Mouse (Mus musculus) ES-E14 (cell line): ENCODE measurements around the gene Ppfia1.

Source experiments
- HCFC1 ChIP-seq: IDR thresholded peaks from 2 replicates; pipeline ENCODE4 v1.6.1; 2012; ENCODE audit warnings: low read length, inconsistent platforms, borderline replicate concordance; ENCODE audit not compliant: insufficient read depth
- MAFK ChIP-seq: IDR thresholded peaks from 2 replicates; pipeline ENCODE4 v1.6.1; 2014; ENCODE audit warnings: mild to moderate bottlenecking, low read depth, low read length, inconsistent platforms; ENCODE audit not compliant: insufficient read depth
- ZC3H11A ChIP-seq: IDR thresholded peaks from 2 replicates; pipeline ENCODE4 v1.6.1; 2012; ENCODE audit warnings: low read depth, mild to moderate bottlenecking, inconsistent platforms, low read length, borderline replicate concordance

GRCm38 (mm10) chr7:144577876-144578275 is 24.3 kb upstream of the Ppfia1 start:
- TF ChIP-seq ZC3H11A = no peak
- no peak for TF ChIP-seq HCFC1
- TF ChIP-seq MAFK = no peak
